Mouse (Mus musculus) layer of hippocampus, postnatal 25 days (tissue): ENCODE results near the gene Ubtf. TPM values are rescaled to one million over a fixed set of nuclear protein-coding genes. Genes with fewer than 3 reads are reported as not detected.
A peak's percentile ranks its signal among the peaks of the same experiment; 100 is the strongest.
"Not testable (repeated sequence)": the region's sequence is repeated elsewhere in the genome, so short reads cannot be mapped to it uniquely, and the experiment has no call there.

Experiments used
- DNase-seq, 2 experiments: peaks; one replicate each; pipeline ENCODE4 v3.0.0; 2022; ENCODE audit warnings: mixed read lengths in 2 of 2, low spot score in 1 of 2; ENCODE audit errors: extremely low spot score in 1 of 2
- total RNA-seq, 2 experiments: library from RNA; stranded (reverse); gene quantifications; 2 replicates each; pipeline ENCODE4 v1.2.3; 2021

The Ubtf gene
- total RNA-seq, result 100 to 1,000 TPM; 123 to 134 TPM

DNA sequence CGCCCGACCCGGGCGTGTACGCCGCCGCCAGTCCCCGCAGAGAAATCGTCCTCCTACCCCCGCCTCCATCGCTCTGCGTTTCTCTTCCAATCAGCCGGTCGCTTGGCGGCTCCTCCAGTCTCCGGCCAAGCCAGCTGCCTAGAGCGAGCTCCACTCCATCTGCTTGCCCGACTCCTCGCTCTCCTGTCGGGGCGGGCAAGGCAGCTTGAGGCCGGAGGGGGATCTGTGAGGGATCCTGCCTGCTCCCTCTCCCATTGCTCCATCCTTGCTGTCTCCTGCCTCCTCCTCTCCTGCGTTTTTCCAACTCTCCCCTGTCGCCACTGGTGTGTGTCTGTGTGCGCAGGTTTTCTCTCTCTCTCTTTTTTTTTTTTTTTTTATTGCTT is at the start of gene Ubtf:
TSS of gene Ubtf (minus strand) at position 333 of the 383 bp plus-strand sequence.
- peak; percentile 68 to 80 for DNase-seq

DNA sequence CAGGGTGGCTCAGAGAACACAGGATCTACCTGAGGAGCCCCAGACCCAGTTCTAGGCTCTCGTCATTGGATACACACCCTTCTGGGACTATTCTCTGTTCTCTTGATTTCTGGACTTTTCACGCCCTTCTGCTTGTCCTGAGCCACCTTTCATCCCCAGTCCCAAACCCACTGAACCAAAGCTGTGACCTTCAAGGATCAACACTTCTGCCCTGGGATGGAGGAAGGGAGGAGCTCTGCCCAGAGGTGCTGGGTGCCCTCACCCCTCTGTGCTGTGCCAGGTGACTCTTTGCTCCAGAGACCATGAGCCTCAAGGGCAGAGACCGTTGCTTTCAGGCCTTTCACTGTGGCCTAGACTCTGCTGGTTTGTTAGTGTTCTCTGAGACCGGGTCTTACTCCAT is 49.7 kb upstream of the Ubtf start:
- DNase-seq, result no peak

DNA sequence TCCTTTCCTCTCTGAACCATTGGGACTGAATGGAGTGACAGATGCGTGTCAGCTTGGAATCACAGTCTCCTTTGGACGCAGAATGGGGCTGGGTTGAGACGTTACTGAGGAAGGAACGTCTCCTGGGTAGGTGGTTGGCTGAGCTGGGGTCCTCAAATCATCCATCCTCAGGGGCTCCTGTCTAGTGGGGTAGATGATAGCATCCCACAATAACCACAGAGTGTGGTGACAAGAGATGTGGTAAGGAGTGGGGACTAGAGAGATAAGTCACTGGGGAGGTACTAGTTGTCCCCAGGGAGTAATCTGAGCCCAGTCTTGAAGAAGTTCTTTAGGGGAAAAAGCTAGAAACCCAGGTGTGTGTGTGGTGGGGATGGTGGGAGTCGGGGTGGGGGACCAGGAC is 48.8 kb upstream of the Ubtf start:
- DNase-seq, result no peak

DNA sequence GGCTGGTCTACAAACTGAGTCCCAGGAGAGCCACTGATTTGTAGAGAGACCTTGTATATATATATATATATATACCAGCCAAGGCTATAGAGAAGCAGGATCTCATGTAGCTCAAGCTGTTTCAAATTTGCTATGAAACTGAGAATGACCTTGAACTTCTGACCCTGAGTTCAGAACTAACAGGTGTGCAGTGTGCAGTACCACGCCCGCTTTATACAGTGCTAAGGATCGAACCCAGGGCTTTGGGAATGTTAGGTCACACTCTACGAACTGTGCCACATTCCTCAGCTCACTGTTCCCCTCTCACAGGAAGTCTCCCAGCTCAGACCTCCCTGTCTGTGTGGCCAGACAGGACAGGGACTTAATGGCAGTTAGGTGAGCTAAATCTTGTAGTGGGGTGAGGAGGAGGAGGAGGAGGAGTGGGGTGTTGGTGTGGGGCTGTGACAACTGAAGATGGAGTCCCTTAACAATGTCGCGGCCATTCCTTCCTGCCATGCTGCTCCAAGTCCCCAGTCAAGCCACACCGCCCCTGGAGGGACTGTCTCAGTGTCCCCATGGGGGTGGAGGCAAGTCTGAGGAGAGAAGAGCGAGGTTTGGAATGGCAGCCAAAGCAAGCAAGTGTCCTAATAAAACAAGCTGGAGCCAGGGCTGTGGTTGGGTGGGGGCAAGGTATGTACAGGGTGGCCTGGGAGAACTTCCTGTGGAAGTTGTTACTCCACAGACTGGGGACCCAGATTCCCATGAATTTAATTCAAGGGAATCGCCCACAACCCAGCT is 48.1 kb upstream of the Ubtf start:
- no peak for DNase-seq

DNA sequence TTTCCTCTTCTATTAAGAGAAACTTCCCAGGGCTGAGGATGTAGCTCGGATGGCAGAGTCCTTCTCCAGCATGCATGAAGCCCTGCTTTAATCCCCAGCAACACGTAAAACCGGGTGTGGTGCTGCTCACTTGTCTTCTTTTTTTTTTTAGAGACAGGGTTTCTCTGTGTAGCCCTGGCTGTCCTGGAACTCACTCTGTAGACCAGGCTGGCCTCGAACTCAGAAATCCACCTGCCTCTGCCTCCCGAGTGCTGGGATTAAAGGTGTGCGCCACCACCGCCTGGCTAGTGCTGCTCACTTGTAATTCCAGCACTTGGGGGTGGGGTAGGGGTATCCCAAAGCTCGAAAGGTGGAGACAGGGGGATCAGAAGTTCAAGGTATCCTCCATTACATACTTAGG is 46.6 kb upstream of the Ubtf start, which contains the start of gene Slc4a1:
TSS of gene Slc4a1 (minus strand) at position 101 of the 400 bp plus-strand sequence.
- DNase-seq, result not testable (repeated sequence)

DNA sequence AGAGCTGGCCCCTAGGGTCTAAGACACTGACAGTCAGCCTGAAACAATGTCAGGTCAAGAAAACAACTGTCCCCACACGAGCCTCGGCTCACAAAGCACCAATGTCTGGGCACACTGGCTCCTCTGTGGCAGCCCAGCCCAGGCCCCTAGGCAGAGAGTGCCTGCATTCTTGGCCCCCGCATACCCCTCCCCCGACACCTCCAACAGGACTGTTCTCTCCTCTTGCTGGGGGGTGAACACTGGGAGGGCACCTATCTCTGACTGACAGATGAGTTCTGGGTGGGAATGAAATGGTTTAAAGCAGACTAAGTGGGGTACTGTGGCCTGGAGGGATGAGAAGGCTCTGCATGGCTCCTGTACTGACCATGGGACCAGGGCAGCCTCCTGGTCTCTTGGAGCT is 46.2 kb upstream of the Ubtf start:
- DNase-seq, result no peak

DNA sequence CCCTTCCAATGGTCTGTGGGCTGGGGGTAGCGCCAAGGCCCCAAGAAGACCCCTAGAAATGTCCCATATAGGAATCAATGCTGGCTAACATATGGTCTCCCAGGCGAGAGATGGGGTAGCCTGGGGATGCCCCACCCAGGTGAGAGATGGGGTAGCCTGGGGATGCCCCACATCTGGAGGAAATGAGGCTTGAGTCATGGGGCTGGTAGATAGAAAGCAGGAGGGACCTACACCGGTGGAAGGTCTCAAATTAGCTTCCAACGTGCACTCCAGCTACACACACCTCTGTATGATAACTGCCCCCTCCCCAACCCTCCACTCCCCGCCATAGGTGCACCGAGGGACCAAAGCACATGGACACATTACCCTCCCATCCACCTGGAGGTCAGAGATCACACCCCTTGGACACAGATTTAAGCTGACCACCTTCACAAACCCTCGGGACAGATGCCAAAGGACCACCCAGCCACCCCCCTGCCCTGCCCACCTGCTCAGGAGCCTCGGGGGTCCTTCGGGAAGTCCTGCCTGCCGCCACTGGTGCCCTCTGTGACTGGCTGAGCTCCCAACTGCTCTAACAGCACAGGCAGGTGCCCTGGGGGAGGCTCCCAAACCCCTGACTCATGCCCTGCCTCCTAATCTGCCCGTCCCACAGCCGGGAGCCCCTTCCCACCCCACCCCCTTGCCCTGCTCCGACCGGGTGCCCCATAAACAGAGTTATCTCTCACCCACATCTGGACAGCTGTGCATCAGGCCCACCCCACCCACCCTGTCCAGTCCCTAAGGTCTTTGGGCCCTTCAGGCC is 45.2 kb upstream of the Ubtf start:
- no peak for DNase-seq

DNA sequence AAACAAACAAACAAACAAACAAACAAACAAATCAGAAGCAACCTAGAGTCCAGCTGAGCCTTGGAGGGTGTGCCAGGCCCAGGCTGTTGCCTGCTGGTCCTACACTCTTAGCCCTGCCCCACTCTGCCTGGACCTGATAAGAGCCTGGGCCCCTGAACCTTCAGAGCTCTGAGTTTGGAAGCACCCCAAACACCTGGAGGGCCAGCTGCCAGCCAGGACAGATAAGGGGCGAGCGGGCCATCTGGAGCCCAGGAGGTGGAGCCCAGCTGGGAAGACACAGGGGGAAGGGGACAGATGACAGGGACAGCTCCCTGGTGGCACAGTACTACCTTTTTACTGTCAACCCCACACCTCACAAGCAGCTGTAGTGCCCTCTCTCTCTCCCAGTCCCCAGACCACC is 44.1 kb upstream of the Ubtf start:
- DNase-seq, result no peak

DNA sequence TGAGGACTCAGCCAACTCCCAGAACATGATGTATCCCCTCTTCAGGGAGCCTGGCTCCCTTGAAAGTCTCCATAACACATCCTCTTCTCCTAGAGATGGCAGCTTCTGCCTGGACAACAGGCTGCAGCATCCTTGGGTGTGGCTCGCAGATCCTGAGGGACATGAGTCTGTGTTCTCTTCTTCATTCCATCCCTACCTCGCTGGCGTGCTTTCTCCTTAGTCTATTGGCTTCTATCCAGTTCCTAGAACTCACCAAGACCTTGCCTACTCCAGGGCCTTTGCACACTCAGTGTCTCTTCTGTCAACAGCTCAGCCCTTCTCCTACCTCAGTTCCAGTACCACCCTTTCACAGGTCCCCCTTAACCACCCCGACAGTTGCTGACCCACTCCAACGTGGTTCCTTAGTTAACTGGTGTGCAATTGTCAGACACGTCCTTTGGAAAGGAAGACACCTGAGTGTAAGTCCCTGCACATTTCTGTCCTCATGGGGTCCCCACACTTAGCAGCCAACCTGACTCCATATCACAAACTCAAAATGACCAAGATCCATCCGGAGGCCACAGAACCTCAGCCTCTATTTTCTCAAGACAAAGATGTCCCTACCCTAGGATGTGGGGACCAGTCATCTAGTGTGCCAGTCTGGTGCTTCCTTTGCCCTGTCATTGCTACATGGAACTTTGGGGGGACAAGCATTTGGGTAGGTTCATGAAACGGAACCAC is 42.4 kb upstream of the Ubtf start:
- no peak for DNase-seq

DNA sequence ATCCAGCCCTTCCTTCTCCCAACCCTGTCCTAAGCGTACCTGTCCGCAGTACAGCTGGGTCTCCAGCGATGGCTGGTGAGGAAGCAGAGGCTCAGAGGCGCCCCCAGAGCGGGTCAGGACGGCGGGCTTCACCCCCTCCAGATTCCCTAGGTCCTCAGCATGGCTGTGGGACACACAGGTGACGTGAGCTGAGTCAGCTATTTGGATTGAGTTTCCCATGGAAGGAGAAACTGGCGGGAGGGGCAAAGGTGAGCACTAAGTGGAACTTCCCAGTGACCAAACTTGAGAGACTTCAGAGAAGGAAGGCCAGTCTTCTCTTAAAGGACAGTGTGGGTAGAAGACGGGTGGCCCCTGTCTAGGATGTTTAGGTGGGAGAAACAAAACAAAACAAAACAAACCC is 38.8 kb upstream of the Ubtf start:
- no peak for DNase-seq

DNA sequence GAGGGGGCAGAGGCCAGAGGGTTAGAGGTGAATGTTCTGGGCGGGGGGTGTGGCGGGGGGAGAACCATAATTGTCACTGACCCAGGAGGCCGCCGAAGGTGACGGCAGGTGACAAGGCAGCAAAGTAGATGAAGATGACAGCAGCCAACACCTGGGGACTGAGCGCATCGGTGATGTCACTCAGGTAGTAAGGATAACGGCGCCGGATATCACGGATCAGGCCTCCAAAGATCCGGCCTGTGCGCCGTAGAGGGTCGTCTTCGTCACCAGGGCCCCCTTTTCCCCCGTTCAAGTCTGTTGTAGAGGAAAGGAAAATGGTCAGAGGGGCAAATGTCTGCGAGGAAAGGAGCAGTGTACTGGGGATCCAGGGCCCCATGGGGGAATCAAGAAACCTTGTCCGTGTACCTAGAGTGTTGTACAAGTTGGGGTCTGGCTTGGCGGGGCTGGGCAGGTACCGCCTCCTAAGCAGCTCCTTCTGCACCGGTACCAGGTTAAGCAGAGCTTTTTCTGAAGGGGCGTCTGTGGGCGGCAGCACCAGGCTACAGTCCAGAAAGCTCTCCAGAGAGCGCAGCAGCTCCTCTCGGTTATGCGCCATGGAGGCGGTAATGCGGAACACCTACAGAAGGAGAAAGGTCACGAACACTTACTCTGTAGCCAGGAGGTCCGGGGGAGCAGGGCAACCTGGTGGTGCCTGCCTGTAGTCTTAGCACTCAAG is 37.3 kb upstream of the Ubtf start:
- no peak for DNase-seq

DNA sequence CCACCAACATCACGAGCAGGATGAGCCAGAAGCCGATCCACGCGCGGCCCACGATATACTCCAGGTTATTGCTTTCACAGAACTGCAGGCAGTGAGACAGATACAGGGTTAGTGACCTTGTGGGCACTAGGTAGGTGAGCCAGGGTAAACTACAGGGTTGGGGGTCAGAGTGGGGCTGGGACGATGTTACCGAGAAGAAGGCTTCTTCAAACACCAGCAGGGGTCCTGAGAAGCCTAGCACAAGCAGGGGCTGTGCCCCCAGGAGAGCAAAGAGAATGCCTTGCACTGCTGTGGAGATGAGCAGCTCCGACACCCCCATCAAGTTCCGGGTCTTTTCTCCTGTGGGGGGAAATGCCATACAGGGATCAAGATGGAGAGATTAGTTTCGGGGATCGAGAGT is 36.6 kb upstream of the Ubtf start:
- DNase-seq, result no peak

DNA sequence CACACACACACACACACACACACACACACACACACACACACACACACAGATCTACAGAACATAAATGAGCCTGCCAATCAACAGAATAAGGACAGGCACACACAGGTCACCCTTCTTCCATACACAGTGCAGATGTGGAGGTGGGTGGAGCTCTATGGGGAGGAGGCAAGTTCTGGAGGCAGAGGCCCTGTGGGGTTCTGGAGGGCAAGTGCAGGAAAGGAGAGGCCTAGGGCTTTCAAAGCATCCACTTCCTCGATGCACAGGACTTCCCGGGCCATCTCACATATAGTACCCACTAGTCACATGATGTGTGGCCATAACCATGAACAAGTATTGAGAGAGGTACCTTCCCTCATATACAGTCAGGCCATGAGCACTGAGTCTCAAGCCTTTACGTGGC is 36.0 kb upstream of the Ubtf start:
- no peak for DNase-seq

DNA sequence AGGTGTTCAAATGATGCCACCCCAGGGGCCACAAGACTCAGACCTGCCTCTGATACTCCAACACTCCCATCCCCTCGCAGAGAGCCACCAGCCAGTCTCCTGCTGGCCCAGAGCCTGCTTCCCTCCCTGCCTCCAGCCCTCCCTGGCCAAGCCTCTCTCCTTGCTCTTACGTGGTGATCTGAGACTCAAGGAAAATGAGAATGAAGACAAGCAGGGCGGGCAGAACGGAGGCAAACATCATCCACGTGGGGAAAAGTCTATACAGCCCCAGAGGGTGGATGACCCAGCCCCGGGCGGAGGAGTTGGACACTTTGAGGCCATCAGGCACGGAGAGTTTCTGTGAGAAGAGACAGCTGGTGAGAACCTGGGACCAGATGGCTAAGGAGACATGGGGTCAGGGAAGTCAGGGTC is 33.5 kb upstream of the Ubtf start:
- no peak for DNase-seq

DNA sequence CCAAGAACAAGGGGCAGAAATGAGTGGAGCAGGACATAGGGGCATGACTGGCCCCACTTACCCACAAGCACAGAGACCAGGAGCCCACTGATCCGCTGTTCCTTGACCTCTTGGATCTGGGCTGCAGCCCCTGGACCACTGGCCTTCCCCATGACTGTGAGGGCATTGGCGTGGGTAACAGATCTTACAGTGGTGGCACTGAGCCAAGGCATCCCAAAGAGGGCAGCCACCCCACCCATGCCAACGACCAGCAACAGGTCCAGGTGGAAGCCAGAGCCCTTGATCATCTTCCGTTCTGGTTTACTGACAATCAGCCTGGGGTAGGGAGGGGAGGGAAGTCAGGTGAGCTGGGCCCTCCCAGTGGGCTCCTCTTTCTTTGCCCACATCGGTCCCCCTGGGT is 32.8 kb upstream of the Ubtf start:
- DNase-seq, result no peak

DNA sequence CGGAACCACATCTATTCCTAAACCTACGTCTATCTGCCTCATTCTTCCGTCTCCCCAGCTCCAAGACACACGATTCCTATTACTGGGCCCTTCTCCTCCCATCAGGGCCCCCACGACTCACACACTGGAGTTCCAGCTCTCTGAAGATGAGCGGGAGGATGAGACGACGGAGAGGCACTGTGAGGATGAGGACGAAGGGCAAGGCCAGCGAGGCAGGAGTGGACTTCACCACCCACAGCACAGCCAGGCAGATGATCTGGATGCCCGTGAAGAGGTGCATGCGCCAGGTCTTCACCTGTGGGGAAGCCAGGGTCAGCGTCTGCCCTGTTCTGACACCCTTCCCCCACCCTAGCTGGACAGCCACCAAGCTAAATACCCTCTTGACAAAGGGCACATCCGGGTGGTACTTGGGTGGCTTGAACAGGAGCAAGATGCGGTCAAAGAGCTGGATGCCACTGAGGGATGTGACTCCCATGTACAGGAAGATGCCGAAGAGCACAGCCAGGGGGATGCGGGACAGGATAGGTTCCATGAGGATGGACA is 31.5 kb upstream of the Ubtf start:
- no peak for DNase-seq

DNA sequence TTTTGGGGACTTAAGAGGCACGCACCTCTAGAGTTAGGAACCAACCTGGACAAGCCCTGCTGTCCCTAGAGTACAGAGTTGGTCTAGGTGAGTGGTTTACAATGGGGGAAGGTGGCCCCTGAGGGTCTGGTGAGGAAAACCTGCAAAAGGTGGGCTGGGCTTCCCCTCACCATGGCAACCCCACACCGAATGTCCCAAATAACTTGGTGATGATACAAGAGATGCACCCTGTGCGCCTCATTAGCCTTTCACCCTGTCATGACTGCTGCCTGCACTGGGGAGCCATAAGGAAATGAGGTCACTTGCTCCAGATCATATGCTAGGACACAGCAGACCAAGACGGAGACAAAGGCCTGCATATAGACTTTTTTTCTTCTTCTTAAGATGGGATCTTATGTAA is 30.9 kb upstream of the Ubtf start:
- DNase-seq, result no peak

DNA sequence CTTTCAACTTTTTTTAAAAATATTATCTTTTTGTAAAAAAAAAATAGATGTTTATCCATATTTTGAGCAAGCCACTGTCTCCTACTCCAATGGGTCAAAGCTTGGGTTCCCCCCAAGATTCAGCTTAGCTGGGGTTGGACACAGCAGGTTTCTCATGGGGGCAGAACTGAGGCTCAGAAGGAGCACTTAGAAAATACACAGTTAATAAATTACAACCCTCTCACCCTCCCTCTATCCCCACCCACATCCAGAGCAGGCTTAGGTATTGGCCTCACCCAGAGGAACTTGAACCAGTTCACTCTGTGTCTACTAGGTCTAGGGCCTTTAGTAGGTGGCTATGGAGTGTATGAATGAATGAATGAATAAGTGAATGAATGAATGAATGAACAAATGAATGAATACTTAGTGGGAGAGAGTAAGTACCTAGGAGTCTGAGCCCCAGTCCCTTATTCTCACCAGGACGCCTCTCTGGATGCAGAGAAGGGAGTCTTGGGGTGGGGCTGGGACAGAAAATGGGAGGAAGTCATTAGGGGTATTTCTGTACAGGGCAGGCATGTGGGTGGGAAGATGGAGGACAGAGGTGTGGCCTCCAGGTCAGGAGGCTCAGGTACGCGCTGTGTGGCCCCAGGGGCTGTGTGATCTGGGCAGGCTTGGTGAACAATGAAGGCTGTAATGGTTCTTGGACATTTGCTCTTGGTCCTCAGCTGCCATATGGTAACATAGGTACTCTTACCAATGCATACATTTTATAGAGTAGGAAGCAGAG is 29.8 kb upstream of the Ubtf start:
- DNase-seq, result no peak

DNA sequence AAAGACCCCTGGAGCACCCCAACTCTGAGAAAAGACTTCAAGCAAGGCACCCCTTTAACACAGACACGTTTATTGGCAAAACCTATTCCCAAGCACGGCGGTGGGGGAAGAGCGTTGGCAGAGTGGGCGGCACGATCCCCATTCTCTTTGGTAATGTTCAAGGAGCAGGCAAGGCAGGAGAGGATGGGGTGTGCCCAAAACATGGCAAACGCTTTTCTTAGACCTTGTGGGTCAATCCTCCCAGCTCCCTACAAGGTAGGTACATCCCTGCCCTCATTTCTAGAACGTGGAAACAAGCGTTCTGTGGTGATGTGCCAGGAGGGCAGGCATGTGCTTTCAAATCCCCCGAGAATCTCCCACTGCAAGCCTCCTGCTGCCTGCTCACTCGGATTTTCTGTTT is 29.2 kb upstream of the Ubtf start:
- no peak for DNase-seq
